Mouse (Mus musculus): Measurements from ENCODE around the gene Mrps2.

Gene Mrps2

DNA sequence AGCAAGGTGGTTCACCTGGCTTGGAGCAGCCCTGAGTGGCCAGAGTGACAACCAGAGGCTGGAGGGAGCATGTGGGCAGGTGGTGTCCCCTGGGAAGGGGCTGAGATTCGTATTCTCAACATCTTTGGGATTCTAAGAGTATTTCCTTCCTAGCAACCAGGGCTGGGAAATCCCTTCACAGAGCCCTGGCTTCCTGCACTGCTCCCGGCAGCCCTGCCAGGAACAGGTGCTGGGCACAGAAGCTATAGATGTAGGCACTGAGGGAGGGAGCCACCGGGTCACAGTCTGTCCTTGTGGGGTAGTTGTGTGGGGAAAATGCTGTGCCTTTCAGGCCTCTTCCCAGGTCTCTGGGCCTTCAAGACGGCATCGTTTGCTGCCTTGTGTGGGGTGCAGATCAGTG, 52.7 kb downstream of the Mrps2 start:
- no peak for DNase-seq (ENCODE audit: low spot score in 2 of 2)

Data from thymus, postnatal 10 days (tissue).